Mouse (Mus musculus): ENCODE results near the gene 4931440F15Rik. TPM values are rescaled to one million over a fixed set of nuclear protein-coding genes. Genes with fewer than 3 reads are reported as not detected.

Gene 4931440F15Rik
- polyA plus RNA-seq, 1 experiment from 2014 or later: 0.11 TPM

GRCm38 (mm10) chr11:29795106-29795505 is 30.4 kb downstream of the 4931440F15Rik start:
- no peak for ATAC-seq (ENCODE audit: borderline replicate concordance, extremely low read depth, low FRiP score, low TSS enrichment)
- Histone ChIP-seq H3K27ac (no peak overlapping the region), H3K4me3 (no peak overlapping the region), H3K9me3 (no peaks in the 10 kb centered on the region), H3K9ac (no peak overlapping the region), H3K36me3 (no peaks in the 10 kb centered on the region), H3K27me3 (no peaks in the 10 kb centered on the region), H3K4me2 (no peak overlapping the region), H3K4me1 (no peaks in the 10 kb centered on the region)
- WGBS: 80% methylated on average over 6 of the region's 6 CpGs

DNA sequence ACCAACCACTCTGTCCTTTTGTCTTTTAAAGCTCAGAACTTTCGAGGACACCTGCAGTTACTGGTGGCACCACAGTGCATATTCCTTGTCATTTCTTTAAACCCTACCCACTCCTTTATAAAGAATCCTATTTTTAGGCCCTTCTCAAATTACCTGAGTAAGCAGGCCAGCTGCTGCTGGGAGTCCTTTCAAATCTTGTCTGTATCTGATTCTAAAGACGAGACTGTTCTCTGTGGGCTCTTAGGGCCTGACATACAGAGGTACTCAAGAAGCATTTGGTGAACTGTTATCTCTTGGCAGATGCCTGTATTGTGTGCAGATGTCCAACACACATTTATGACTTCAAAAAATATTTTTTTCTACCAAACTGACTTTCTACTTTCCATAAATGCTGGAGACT is 31.0 kb downstream of the 4931440F15Rik start:
- no peak overlapping the region for H3K4me3 ChIP-seq
- no peak for ATAC-seq (ENCODE audit: borderline replicate concordance, extremely low read depth, low FRiP score, low TSS enrichment)
- H3K9ac ChIP-seq: no peak overlapping the region
- no peaks in the 10 kb centered on the region for H3K9me3 ChIP-seq
- no peak overlapping the region for H3K27ac ChIP-seq
- H3K36me3 ChIP-seq: no peaks in the 10 kb centered on the region
- H3K4me2 ChIP-seq: no peak overlapping the region
- WGBS: 28% methylated on average over 2 of the region's 2 CpGs
- no peaks in the 10 kb centered on the region for H3K27me3 ChIP-seq
- H3K4me1 ChIP-seq: no peaks in the 10 kb centered on the region

DNA sequence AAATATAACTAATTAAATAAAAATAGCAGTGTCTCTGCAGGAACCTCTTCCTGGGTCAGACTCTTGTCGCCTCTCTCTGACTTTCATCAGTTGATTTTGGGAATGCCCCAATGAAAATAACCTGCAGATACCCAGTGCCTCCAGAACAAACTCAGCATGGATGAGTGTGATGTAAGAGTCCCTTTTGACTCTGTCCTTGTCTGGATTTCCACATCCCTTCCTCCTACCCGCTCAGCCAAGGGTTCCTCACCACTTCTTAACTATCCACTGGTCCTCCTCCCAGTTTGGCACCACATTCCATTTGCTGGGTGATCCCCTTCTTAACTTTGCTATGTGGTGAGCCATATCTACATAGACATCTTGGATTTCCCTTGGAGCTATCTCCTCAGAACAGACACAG is 34.7 kb downstream of the 4931440F15Rik start:
- H3K9me3 ChIP-seq: no peaks in the 10 kb centered on the region
- H3K4me3 ChIP-seq: no peak overlapping the region
- 86% methylated on average over 2 of the region's 2 CpGs for WGBS
- H3K4me2 ChIP-seq: no peak overlapping the region
- no peak for ATAC-seq (ENCODE audit: borderline replicate concordance, extremely low read depth, low FRiP score, low TSS enrichment)
- H3K9ac ChIP-seq: no peak overlapping the region
- H3K27me3 ChIP-seq: no peaks in the 10 kb centered on the region
- no peaks in the 10 kb centered on the region for H3K4me1 ChIP-seq
- H3K36me3 ChIP-seq: no peaks in the 10 kb centered on the region
- H3K27ac ChIP-seq: no peak overlapping the region

- Histone ChIP-seq H3K27ac (no peak overlapping the region), H3K27me3 (no peaks in the 10 kb centered on the region), H3K4me3 (no peak overlapping the region), H3K36me3 (no peaks in the 10 kb centered on the region), H3K9me3 (no peaks in the 10 kb centered on the region), H3K9ac (no peak overlapping the region), H3K4me1 (no peaks in the 10 kb centered on the region), H3K4me2 (no peak overlapping the region)
- 67% methylated on average over 6 of the region's 6 CpGs for WGBS
- ATAC-seq (ENCODE audit: borderline replicate concordance, extremely low read depth, low FRiP score, low TSS enrichment): peak; percentile 55; the same call in 1 of the 2 replicates
These were observed 36.4 kb downstream of the 4931440F15Rik start for GRCm38 (mm10) chr11:29788921-29789638.

DNA sequence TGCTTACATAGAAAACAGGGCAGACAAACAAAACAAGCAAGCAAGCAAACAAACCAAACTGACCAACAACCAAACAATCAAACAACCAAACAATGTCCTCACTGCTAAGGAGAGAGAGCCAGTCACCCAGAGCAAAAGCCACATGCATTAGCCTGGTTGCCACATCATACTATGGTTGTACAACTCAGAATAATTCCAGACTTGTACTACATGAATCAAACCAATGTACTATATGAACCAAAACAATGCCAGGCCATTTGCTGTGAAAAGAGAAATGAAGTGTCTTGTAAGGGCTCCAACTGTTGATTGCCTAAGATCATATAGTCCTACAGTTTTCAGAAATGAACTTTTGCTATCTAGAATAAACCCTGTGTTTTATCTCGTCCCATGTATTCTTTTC is 37.0 kb downstream of the 4931440F15Rik start:
- WGBS: 47% methylated on average over 1 of the region's 1 CpGs

GRCm38 (mm10) chr11:29787473-29787872 is 38.0 kb downstream of the 4931440F15Rik start:
- Histone ChIP-seq H3K9ac (no peak overlapping the region), H3K4me2 (no peak overlapping the region), H3K4me3 (no peak overlapping the region), H3K9me3 (no peaks in the 10 kb centered on the region), H3K27me3 (no peaks in the 10 kb centered on the region), H3K4me1 (no peaks in the 10 kb centered on the region), H3K36me3 (no peaks in the 10 kb centered on the region), H3K27ac (no peak overlapping the region)
- no peak for ATAC-seq (ENCODE audit: borderline replicate concordance, extremely low read depth, low FRiP score, low TSS enrichment)
- WGBS: 14% methylated on average over 5 of the region's 5 CpGs

More for the DNA sequence above, 37.0 kb downstream of the 4931440F15Rik start:
- no peak overlapping the region for H3K27ac ChIP-seq
- H3K4me1 ChIP-seq: no peaks in the 10 kb centered on the region
- no peak for ATAC-seq (ENCODE audit: borderline replicate concordance, extremely low read depth, low FRiP score, low TSS enrichment)
- H3K4me2 ChIP-seq: no peak overlapping the region
- no peak overlapping the region for H3K9ac ChIP-seq
- H3K9me3 ChIP-seq: no peaks in the 10 kb centered on the region
- no peaks in the 10 kb centered on the region for H3K27me3 ChIP-seq
- no peak overlapping the region for H3K4me3 ChIP-seq
- no peaks in the 10 kb centered on the region for H3K36me3 ChIP-seq

DNA sequence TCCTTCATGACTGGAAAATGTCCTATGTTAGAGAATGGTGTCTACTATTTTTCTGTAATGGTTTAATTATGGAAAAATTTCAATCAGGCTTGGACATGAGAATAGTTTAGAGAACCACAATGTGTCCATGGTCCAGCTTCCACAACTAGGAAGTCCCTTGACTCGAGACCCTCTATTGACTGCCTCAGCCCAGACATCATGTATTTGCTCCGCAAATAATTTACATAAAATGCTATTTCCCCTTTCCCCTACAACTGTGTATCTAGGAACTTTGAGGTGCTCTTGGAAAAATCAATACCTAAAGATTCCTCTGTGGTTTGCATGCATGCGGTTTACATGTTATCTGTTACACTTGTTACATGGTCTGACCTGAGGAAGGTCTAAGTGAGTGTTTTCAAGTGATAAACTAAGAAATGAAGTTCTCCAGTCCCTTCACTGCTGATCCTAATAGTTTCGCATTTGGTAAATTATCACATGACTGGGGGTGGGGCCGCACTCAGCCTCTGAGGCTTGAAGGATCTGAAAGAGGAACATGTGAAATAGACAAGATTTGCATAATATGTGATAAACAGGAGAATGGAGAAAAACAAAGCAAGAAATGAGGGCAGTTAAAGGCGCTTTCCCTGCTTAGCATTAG is 38.8 kb downstream of the 4931440F15Rik start:
- Histone ChIP-seq H3K9ac (no peak overlapping the region), H3K27me3 (no peaks in the 10 kb centered on the region), H3K4me1 (no peaks in the 10 kb centered on the region), H3K9me3 (no peaks in the 10 kb centered on the region), H3K36me3 (no peaks in the 10 kb centered on the region), H3K4me2 (no peak overlapping the region), H3K4me3 (no peak overlapping the region), H3K27ac (no peak overlapping the region)
- 80% methylated on average over 6 of the region's 6 CpGs for WGBS
- no peak for ATAC-seq (ENCODE audit: borderline replicate concordance, extremely low read depth, low FRiP score, low TSS enrichment)

GRCm38 (mm10) chr11:29779409-29780026 is 46.0 kb downstream of the 4931440F15Rik start:
- H3K4me1 ChIP-seq: no peaks in the 10 kb centered on the region
- H3K27me3 ChIP-seq: no peaks in the 10 kb centered on the region
- no peaks in the 10 kb centered on the region for H3K9me3 ChIP-seq
- no peak overlapping the region for H3K4me3 ChIP-seq
- no peak overlapping the region for H3K27ac ChIP-seq
- H3K9ac ChIP-seq: no peak overlapping the region
- 44% methylated on average over 2 of the region's 2 CpGs for WGBS
- no peak overlapping the region for H3K4me2 ChIP-seq
- H3K36me3 ChIP-seq: no peaks in the 10 kb centered on the region
- no peak for ATAC-seq (ENCODE audit: borderline replicate concordance, extremely low read depth, low FRiP score, low TSS enrichment)

DNA sequence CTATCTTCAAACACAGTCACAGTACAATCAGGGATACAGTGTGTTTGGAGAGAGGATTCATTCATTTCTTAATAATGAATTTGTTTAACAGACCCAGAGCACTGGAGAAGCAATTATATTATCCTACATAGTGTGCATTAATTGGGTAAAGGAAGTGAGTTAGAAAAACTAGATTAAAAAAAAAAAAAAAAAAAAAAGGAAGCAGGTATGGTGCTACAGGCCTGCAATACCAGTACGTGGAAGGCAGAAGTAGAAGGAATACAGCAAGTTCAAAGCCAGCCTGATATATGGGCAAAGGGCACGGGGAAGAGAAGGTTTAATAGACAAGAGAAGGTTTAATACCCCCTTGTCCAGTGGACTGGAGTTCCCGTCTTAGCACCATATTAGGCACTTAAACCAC is 46.5 kb downstream of the 4931440F15Rik start:
- ATAC-seq (ENCODE audit: borderline replicate concordance, extremely low read depth, low FRiP score, low TSS enrichment): no peak
- Histone ChIP-seq H3K4me2 (no peak overlapping the region), H3K27ac (no peak overlapping the region), H3K9me3 (no peaks in the 10 kb centered on the region), H3K36me3 (no peaks in the 10 kb centered on the region), H3K4me3 (no peak overlapping the region), H3K27me3 (no peaks in the 10 kb centered on the region), H3K9ac (no peak overlapping the region), H3K4me1 (no peaks in the 10 kb centered on the region)
- 64% methylated on average over 3 of the region's 3 CpGs for WGBS

- Histone ChIP-seq H3K9me3 (no peaks in the 10 kb centered on the region), H3K36me3 (no peaks in the 10 kb centered on the region), H3K27me3 (no peaks in the 10 kb centered on the region), H3K27ac (no peak overlapping the region), H3K9ac (no peak overlapping the region), H3K4me1 (no peaks in the 10 kb centered on the region), H3K4me2 (no peak overlapping the region), H3K4me3 (no peak overlapping the region)
- ATAC-seq (ENCODE audit: borderline replicate concordance, extremely low read depth, low FRiP score, low TSS enrichment): no peak
These were observed 47.5 kb downstream of the 4931440F15Rik start for GRCm38 (mm10) chr11:29777964-29778363.

GRCm38 (mm10) chr11:29774760-29775159 is 50.7 kb downstream of the 4931440F15Rik start:
- H3K9ac ChIP-seq: no peak overlapping the region

DNA sequence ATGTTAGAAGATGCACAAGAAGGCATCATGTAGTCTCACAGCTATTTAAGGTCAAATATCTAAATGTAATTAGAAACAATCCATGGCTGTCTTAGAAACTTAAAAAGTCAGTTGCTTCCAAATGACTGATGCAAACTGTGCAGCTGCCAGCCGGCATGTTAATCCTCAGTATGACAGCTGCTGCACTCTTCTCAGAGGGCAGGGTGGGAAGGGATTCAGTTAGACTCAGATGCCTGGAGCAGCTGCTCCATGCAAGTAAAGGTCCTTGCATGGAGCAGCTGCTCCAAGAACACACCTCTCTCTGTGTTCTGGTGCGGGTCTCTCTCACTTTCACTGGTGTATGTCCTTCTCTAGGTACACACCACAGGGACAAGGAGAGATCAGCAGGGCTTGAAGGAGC is 51.2 kb downstream of the 4931440F15Rik start:
- no peak for ATAC-seq (ENCODE audit: borderline replicate concordance, extremely low read depth, low FRiP score, low TSS enrichment)
- no peaks in the 10 kb centered on the region for H3K36me3 ChIP-seq
- 42% methylated on average over 2 of the region's 2 CpGs for WGBS
- no peaks in the 10 kb centered on the region for H3K9me3 ChIP-seq
- no peak overlapping the region for H3K4me2 ChIP-seq
- H3K27me3 ChIP-seq: no peaks in the 10 kb centered on the region
- no peak overlapping the region for H3K27ac ChIP-seq
- H3K9ac ChIP-seq: no peak overlapping the region
- no peak overlapping the region for H3K4me3 ChIP-seq
- H3K4me1 ChIP-seq: no peaks in the 10 kb centered on the region

More at GRCm38 (mm10) chr11:29774760-29775159, 50.7 kb downstream of the 4931440F15Rik start:
- Histone ChIP-seq H3K4me1 (no peaks in the 10 kb centered on the region), H3K27me3 (no peaks in the 10 kb centered on the region), H3K9me3 (no peaks in the 10 kb centered on the region), H3K27ac (no peak overlapping the region), H3K36me3 (no peaks in the 10 kb centered on the region), H3K4me3 (no peak overlapping the region), H3K4me2 (no peak overlapping the region)
- no peak for ATAC-seq (ENCODE audit: borderline replicate concordance, extremely low read depth, low FRiP score, low TSS enrichment)
- 58% methylated on average over 2 of the region's 2 CpGs for WGBS

All from lung, embryonic 15.5 days (tissue).